Mouse (Mus musculus) ovary, postnatal 36 days (tissue): ENCODE results near the gene Mdh2.
A peak's percentile ranks its signal among the peaks of the same experiment; 100 is the strongest.

ENCODE experiments used
- DNase-seq: peaks from one replicate; pipeline ENCODE4 v3.0.0; 2022; ENCODE audit warnings: low spot score, mixed read lengths

Gene Mdh2

DNA sequence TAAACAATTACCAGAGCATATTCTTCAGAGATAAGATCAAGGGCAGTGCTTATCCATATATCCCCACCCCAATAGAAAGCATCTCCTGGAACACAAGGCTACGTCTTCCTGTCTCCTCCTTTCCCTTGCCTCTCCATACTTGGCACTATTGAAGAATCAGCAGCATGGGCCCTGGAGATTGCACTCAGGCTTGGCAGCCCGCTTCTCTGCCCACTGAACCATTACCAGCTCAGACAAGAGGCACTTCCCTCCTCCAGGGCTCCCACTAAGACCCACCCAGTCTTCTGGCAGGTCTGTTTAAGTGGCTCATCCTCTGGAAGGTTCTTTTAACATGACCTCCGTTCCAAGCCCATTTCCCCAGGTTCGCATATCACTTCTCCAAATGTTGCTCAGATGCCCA is 1.7 kb upstream of the Mdh2 start:
- peak; percentile 14 for DNase-seq

DNA sequence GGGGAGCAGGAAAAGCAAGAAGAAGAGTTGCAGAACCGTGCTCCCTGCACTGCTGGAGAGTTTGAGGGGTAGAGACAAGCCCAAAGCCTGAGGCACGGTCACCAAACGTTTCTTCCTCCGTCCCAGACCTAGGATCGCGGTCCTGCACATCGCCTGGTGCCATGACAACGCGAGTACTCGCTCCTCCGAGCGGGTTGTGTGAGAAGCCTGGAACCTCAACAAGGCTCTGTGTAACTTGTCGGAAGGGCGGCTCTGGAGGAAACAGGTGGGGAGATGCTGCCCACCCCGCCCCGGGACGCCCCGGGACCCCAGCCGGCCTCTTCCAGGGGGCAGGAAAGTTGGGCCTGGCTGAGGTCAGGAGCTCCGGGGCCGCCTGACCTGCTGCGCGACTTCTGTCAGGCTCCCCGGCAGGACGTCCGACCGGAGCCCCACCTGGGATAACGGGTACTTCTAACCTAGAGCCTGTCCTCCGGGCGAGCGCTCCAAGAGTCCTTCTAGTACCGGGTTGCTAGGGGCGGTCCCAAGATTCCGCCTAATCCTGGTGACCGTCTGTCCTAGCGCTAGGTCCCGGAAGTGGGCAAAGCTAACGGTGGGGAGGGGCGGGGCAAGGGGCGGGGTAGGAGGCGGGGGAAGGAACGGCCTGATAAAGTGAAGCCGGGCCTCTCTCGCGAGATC is 347 bp upstream of the Mdh2 start, which contains the start of gene Styxl1:
TSS of gene Styxl1 (minus strand) at position 590 of the 675 bp plus-strand sequence.
- no peak for DNase-seq

DNA sequence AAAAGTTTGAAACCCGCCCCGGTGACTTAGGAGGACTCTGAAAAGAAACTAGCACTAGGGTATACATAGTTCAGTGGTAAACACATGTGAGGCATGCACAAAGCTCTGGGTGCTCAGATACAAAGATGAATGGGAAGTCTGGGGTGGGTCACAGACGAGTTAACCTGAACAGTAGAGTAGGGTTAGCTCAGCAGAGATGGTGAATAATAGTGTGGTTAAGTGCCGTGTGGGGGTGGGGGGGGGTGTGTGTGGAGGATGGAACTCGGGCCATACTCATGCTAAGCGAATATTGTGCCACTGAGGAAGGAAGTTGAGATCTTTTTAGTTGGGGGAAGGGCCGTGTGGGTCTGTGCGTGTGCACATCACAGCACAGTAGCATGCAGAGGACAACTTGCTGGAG is 2.1 kb downstream of the Mdh2 start:
- no peak for DNase-seq

DNA sequence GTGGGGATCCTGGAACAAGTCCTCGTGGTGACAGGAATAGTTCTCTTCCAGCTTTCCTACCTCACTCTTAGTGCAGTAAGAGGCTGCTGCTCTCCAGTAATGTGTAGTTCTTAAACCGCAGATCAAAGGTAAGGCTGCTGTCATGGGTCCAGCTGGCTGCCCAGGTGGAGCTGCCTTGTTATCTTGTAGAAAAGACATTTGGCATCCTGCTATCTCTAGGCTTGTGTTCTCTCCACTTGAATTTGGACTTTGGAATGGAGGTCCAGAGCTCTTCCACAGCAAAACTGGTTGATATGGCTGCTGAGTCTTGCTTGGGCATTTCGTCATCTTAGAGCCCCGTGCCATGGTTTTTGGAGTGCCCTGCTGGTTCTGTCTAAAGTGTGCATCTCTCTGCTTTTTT is 4.6 kb downstream of the Mdh2 start:
- DNase-seq = no peak

DNA sequence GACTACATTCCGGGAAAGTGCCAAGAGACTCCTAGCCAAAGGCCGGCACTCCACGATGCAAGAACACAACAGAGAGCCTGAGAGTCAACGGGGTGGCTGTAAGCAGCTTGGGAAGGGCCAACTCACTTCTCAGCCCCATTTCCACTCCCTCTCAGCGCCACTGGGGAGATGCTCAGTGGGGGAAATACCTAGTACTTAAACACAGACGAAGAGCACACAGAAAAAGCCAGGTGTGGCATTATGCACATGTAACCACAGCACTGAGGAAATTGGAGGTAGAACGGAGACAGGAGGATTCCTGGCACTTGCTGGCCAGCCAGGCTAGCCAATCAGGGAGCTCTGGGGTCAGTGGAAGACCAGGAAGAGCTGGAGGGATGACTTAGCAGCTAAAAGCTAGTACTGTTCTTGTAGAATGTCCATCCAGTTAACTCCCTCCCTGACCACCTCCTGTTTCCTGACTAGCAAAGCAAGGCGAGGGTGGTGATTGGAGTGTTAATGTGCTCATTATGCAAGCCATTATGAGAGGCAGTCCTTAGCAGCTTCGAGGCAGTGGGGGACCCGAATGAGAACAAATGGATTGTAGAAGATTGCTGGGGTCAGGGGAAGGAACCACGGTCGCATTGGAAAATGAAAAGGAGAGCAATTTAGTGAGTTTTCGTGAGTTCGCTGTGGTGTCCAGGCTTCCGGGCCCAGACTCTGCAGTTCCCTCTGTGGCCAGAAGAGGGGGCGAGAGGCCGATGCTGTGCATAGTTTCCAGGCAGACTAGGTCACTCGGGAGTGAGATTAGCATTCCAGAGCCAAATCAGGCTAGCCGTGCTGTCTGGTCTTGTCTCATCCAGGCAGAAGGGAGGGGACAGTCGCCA is 15.9 kb downstream of the Mdh2 start:
- peak; percentile 84 for DNase-seq

- DNase-seq = no peak
These were observed 16.5 kb downstream of the Mdh2 start for GRCm38 (mm10) chr5:135794859-135795181.

DNA sequence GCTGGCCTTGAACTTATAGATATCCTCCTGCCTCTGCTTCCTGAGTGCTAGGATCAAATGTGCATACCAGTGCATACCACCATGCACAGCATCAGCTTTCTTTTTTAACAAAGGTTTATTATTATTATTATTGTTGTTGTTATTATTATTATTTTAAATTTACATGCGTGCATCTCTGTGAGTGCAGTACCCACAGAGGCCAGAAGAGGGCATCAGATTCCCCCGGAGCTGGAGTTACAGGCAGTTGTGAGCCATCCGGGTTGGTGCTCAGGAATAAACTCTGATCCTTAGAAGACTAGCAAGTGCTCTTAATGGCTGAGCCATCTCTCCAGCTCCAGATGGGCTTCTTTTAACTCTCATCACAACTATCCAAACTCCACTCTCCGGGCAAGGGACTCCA is 21.5 kb downstream of the Mdh2 start:
- DNase-seq = no peak

- DNase-seq = no peak
These were observed 22.6 kb downstream of the Mdh2 start for GRCm38 (mm10) chr5:135800927-135801326.

GRCm38 (mm10) chr5:135802641-135803040 is 24.4 kb downstream of the Mdh2 start:
- no peak for DNase-seq

DNA sequence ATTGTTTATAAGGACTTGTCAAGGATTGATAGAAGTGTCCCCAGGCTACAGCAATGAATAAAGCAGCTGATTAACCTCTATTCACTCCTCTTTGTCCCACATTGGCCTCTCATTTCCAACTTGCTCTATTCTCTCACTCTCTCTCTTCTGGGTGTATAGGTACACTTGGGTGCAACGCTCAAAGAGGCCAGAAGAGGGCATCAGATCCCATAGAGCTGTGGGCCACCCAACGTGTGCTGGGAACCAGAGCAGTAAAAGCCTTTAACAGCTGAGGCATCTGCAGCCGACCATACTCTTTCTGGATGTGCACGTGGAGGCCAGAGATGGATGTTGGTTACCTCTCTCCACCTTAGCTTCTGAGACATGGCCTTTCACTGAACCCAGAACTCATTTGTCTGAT is 24.9 kb downstream of the Mdh2 start:
- no peak for DNase-seq

DNA sequence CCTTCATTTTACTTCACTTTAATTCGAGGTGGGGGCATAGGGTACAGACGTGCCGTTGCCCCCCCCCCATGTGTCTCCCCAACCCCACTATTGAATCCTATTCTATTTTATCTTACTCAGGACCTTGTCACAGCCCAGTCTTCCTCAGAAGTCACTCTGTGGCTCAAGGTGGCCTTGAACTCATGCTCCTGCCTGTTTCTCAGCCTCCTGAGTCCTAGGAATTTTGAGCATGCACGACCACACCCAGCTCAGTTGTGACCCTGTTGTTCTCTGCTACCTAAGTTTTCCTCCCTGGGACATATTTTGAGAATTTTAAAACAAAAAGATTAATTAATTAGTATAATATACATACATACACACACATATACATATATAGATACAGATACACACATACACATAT is 25.4 kb downstream of the Mdh2 start:
- no peak for DNase-seq

- DNase-seq = no peak
These were observed 26.5 kb downstream of the Mdh2 start for GRCm38 (mm10) chr5:135804735-135805134.

- peak; percentile 86 for DNase-seq
These were observed 28.4 kb downstream of the Mdh2 start, which contains the start of gene Srrm3 for GRCm38 (mm10) chr5:135806555-135807262. Gene Srrm3, plus strand, starts transcription at chr5:135806890.

- no peak for DNase-seq
These were observed 29.0 kb downstream of the Mdh2 start for GRCm38 (mm10) chr5:135807263-135807637.

DNA sequence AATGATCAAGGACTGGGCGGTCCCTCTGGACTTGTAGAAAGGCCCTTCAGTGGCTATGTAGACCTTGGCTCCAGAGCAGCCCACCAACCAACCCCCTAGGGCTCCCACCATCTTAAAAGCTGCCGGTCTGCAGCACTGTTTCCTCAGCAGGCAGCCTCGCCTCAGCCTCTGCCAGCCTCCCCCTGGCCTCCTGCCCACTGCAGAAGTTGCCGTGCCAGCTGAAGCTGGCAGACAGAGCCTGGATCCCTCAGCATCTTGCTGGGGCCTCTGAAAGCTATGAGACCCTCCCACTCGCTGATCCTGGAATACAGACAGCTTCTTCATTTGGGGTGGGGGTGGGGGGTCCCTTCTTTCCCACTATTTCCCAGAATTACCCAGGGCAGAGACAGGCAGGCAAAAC is 34.7 kb downstream of the Mdh2 start:
- DNase-seq = peak; percentile 18

GRCm38 (mm10) chr5:135818491-135818890 is 40.2 kb downstream of the Mdh2 start:
- DNase-seq = no peak

DNA sequence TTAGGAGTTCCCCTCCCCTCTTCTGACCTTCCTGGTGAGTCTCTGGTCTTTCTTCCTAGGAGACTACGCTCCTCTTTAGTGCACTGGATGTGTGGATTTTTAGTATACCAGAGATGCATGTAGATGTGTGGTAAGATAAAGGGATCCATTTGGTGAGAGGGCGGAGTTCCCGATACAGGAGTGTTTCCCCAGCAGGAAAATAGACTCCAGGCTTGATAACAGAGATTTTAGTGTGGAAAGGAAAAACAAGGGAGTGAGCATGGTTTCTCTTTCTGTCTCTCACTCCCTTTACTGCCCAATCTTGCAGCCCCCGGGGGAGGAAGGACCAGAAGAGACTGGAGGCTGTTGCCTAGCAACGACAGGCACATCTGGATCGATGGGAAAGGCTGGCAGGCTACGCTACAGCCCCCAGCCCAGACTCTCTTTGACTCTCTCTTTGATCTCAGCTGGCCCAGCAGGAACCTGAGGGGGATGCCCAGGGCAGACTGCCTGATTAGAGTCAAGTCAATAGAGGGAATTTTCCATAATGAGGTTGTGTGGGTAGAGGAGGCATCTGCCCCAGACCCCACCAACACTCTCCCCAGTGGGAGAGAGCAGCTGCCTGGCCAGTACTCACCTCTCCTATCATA is 44.1 kb downstream of the Mdh2 start:
- DNase-seq = no peak

- no peak for DNase-seq
These were observed 46.2 kb downstream of the Mdh2 start for GRCm38 (mm10) chr5:135824517-135824916.

GRCm38 (mm10) chr5:135826225-135826624 is 47.9 kb downstream of the Mdh2 start:
- DNase-seq = no peak

DNA sequence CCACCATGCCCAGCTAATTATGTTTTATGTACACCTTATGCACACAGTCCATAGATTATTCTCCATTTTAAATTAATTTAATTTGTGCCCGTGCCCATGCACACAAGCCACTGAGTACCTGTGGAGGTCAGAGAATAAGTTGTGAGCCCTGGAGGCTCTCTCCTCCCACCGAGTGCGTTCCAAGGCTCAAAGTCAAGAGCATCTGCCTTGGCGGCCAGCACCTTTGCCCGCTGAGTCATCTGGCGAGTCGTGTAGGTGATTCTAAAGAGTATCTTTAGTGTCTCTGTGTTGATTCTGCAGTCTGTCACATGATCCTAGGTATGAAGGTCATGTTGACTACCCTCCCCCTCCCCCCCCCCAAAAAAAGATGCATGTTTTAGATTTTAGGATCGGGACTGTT is 51.1 kb downstream of the Mdh2 start:
- no peak for DNase-seq

DNA sequence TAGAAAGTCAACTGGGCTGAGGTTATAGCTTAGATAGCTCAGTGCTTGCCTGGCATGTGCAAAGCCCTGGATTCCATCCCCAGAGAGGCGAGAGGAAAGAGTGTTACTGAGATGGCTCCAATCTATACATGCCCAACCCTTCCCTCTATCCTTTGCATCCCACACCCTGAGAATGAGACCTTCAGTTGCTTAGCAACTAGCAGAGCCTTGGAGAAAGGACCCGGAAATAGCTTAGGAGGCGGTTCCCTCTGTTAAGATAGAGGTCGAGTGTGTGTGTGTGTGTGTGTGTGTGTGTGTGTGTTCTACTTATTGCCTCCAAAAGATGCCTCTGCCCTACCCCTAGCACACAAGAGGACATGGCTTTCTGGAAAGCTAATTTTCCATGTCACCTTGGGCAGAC is 54.4 kb downstream of the Mdh2 start:
- no peak for DNase-seq

GRCm38 (mm10) chr5:135834769-135835491 is 56.6 kb downstream of the Mdh2 start:
- peak; percentile 71 for DNase-seq
